Mouse (Mus musculus) ES-Bruce4 (cell line): Measurements from ENCODE around the gene Ggact.

Experiments used
- CTCF ChIP-seq: IDR thresholded peaks from one replicate; pipeline ENCODE4 v1.8.1; 2011; ENCODE audit warnings: low read depth, low read length
- EP300 ChIP-seq: IDR thresholded peaks from 2 replicates; pipeline ENCODE4 v1.6.1; 2011; ENCODE audit warnings: low read depth, low read length; ENCODE audit not compliant: insufficient read depth

GRCm38 (mm10) chr14:122875056-122875455, 38.5 kb downstream of the Ggact start:
- no peak for TF ChIP-seq CTCF
- TF ChIP-seq EP300: no peak
